Mouse (Mus musculus): ENCODE measurements around the gene Rho. TPM values are rescaled to one million over a fixed set of nuclear protein-coding genes. Genes with fewer than 3 reads are reported as not detected.
A peak's percentile ranks its signal among the peaks of the same experiment; 100 is the strongest.

Rho gene
- total RNA-seq (2021), result 1 to 10 TPM in 1 of 2 experiments, under 1 TPM in 1; 0.70 to 1.1 TPM
- long read RNA-seq, experiment 1, result 0 reads
- long read RNA-seq, experiment 2, partial matches to known transcripts, result 0 of 2 reads
- long read RNA-seq, experiment 2, other reads (novel, unspliced or antisense), result 2 of 2 reads

GRCm38 (mm10) chr6:115931639-115932038 lies at the start of gene Rho:
Gene Rho (plus strand): TSS chr6:115931748.
- DNase-seq (ENCODE audit: low spot score in 2 of 2), result no peak

- no peak for DNase-seq (ENCODE audit: low spot score in 2 of 2)
These were observed 47.5 kb upstream of the Rho start for GRCm38 (mm10) chr6:115884018-115884417.

- no peak for DNase-seq (ENCODE audit: low spot score in 2 of 2)
These were observed 44.7 kb upstream of the Rho start for GRCm38 (mm10) chr6:115886894-115887293.

- DNase-seq (ENCODE audit: low spot score in 2 of 2), result no peak
These were observed 43.3 kb upstream of the Rho start for GRCm38 (mm10) chr6:115888296-115888695.

GRCm38 (mm10) chr6:115890601-115891000 lies 40.9 kb upstream of the Rho start:
- no peak for DNase-seq (ENCODE audit: low spot score in 2 of 2)

GRCm38 (mm10) chr6:115891061-115891460 lies 40.5 kb upstream of the Rho start:
- no peak for DNase-seq (ENCODE audit: low spot score in 2 of 2)

GRCm38 (mm10) chr6:115891497-115892061 lies 40.0 kb upstream of the Rho start:
- no peak for DNase-seq (ENCODE audit: low spot score in 2 of 2)

- DNase-seq (ENCODE audit: low spot score in 2 of 2), result no peak
These were observed 39.2 kb upstream of the Rho start for GRCm38 (mm10) chr6:115892363-115892762.

- no peak for DNase-seq (ENCODE audit: low spot score in 2 of 2)
These were observed 35.2 kb upstream of the Rho start for GRCm38 (mm10) chr6:115896346-115896745.

- DNase-seq (ENCODE audit: low spot score in 2 of 2), result no peak
These were observed 34.4 kb upstream of the Rho start for GRCm38 (mm10) chr6:115897117-115897516.

GRCm38 (mm10) chr6:115897926-115898520 lies 33.5 kb upstream of the Rho start:
- no peak for DNase-seq (ENCODE audit: low spot score in 2 of 2)

GRCm38 (mm10) chr6:115901062-115901461 lies 30.5 kb upstream of the Rho start:
- peak; percentile 47 to 55 for DNase-seq (ENCODE audit: low spot score in 2 of 2)

- DNase-seq (ENCODE audit: low spot score in 2 of 2), result no peak
These were observed 30.0 kb upstream of the Rho start for GRCm38 (mm10) chr6:115901489-115901931.

GRCm38 (mm10) chr6:115902545-115902944 lies 29.0 kb upstream of the Rho start:
- no peak for DNase-seq (ENCODE audit: low spot score in 2 of 2)

- DNase-seq (ENCODE audit: low spot score in 2 of 2), result no peak
These were observed 26.0 kb upstream of the Rho start for GRCm38 (mm10) chr6:115905568-115905967.

GRCm38 (mm10) chr6:115906455-115906854 lies 25.1 kb upstream of the Rho start:
- DNase-seq (ENCODE audit: low spot score in 2 of 2), result no peak

- no peak for DNase-seq (ENCODE audit: low spot score in 2 of 2)
These were observed 24.7 kb upstream of the Rho start for GRCm38 (mm10) chr6:115906871-115907270.

- DNase-seq (ENCODE audit: low spot score in 2 of 2), result no peak
These were observed 23.0 kb upstream of the Rho start for GRCm38 (mm10) chr6:115908421-115908982.

- no peak for DNase-seq (ENCODE audit: low spot score in 2 of 2)
These were observed 22.5 kb upstream of the Rho start for GRCm38 (mm10) chr6:115909052-115909451.

GRCm38 (mm10) chr6:115909940-115910339 lies 21.6 kb upstream of the Rho start:
- no peak for DNase-seq (ENCODE audit: low spot score in 2 of 2)

GRCm38 (mm10) chr6:115911763-115912162 lies 19.8 kb upstream of the Rho start:
- DNase-seq (ENCODE audit: low spot score in 2 of 2), result no peak

GRCm38 (mm10) chr6:115913482-115913881 lies 18.1 kb upstream of the Rho start:
- no peak for DNase-seq (ENCODE audit: low spot score in 2 of 2)
